Mouse (Mus musculus) liver, embryonic 16.5 days (tissue): ENCODE data around the gene Sppl3. TPM values are rescaled to one million over a fixed set of nuclear protein-coding genes. Genes with fewer than 3 reads are reported as not detected.

Experiments
- ATAC-seq: fragments of 200-750 bp; cut with Nextera tagmentation; 2 replicates; pipeline ENCODE4 v1.8.0; 2017; ENCODE audit warnings: low read depth, mild to moderate bottlenecking, moderate number of reproducible peaks, moderate library complexity
- H3K27ac ChIP-seq: fragments of 300-500 bp; sonication (generic); 2 replicates; pipeline ENCODE4 v1.5.1; 2014; ENCODE audit warnings: mild to moderate bottlenecking, low read length
- H3K27me3 ChIP-seq: fragments of 300-500 bp; sonication (generic); 2 replicates; pipeline ENCODE4 v1.6.1; 2014; ENCODE audit warnings: low read depth, low read length, mixed read lengths; ENCODE audit not compliant: control insufficient read depth, insufficient read depth
- H3K36me3 ChIP-seq: fragments of 300-500 bp; sonication (generic); 2 replicates; pipeline ENCODE4 v1.6.1; 2014; ENCODE audit warnings: mild to moderate bottlenecking; ENCODE audit not compliant: control insufficient read depth, insufficient read depth
- H3K4me1 ChIP-seq: fragments of 300-500 bp; sonication (generic); 2 replicates; pipeline ENCODE4 v1.6.1; 2014; ENCODE audit warnings: low read depth, low read length, mixed read lengths; ENCODE audit not compliant: control insufficient read depth
- H3K4me2 ChIP-seq: fragments of 300-500 bp; sonication (generic); 2 replicates; pipeline ENCODE4 v1.6.1; 2014; ENCODE audit warnings: low read depth, low read length, mixed read lengths
- H3K4me3 ChIP-seq: fragments of 300-500 bp; sonication (generic); 2 replicates; pipeline ENCODE4 v1.5.1; 2014; ENCODE audit warnings: low read depth, mild to moderate bottlenecking, low read length
- H3K9ac ChIP-seq: fragments of 300-500 bp; sonication (generic); 2 replicates; pipeline ENCODE4 v1.6.1; 2014; ENCODE audit warnings: low read depth, low read length
- H3K9me3 ChIP-seq: fragments of 300-500 bp; sonication (generic); replicated peaks from 2 replicates; pipeline ENCODE4 v1.6.1; 2016; ENCODE audit warnings: low read length; ENCODE audit not compliant: control insufficient read depth
- WGBS: fragments of 180-500 bp; shearing (Covaris S2); extraction: QIAGEN DNeasy Blood & Tissue Kit; methylation state at CpG from one replicate; pipeline ENCODE4 v1.1.7; 2014; ENCODE audit not compliant: insufficient replicate concordance; 5-methylcytosine and 5-hydroxymethylcytosine counted together
- polyA plus RNA-seq: library from polyadenylated mRNA; unstranded; fragments of >200 nt; fragmentation: Nextera tagmentation; extraction: Ambion mirVana; gene quantifications from 2 replicates; pipeline ENCODE4 v1.2.1, GENCODE M21; 2015

Gene Sppl3
- polyA plus RNA-seq, 1 experiment from 2014 or later = 3.2 TPM

- Histone ChIP-seq H3K4me1 (peaks cover 24% of the 10 kb centered on the region), H3K9ac (no peak overlapping the region), H3K27ac (no peak overlapping the region), H3K4me3 (no peak overlapping the region), H3K36me3 (no peaks in the 10 kb centered on the region), H3K9me3 (no peaks in the 10 kb centered on the region), H3K27me3 (no peaks in the 10 kb centered on the region), H3K4me2 (no peak overlapping the region)
- WGBS = 77% methylated on average over 5 of the region's 5 CpGs
- no peak for ATAC-seq
These were observed 3.2 kb upstream of the Sppl3 start for GRCm38 (mm10) chr5:115007768-115008167.

- WGBS = 35% methylated on average over 7 of the region's 7 CpGs
- H3K4me3 ChIP-seq = no peak overlapping the region
- H3K4me1 ChIP-seq = peaks cover 29% of the 10 kb centered on the region
- H3K36me3 ChIP-seq = no peaks in the 10 kb centered on the region
- no peaks in the 10 kb centered on the region for H3K9me3 ChIP-seq
- no peak overlapping the region for H3K9ac ChIP-seq
- H3K27me3 ChIP-seq = no peaks in the 10 kb centered on the region
- no peak overlapping the region for H3K27ac ChIP-seq
- H3K4me2 ChIP-seq = no peak overlapping the region
- no peak for ATAC-seq
These were observed 2.6 kb upstream of the Sppl3 start for GRCm38 (mm10) chr5:115008307-115008706.

- ATAC-seq = no peak
- no peak overlapping the region for H3K4me2 ChIP-seq
- no peaks in the 10 kb centered on the region for H3K9me3 ChIP-seq
- no peaks in the 10 kb centered on the region for H3K36me3 ChIP-seq
- peaks cover 35% of the 10 kb centered on the region for H3K4me1 ChIP-seq
- 74% methylated on average over 6 of the region's 6 CpGs for WGBS
- H3K4me3 ChIP-seq = no peak overlapping the region
- no peaks in the 10 kb centered on the region for H3K27me3 ChIP-seq
- no peak overlapping the region for H3K9ac ChIP-seq
- H3K27ac ChIP-seq = no peak overlapping the region
These were observed 1.8 kb upstream of the Sppl3 start for GRCm38 (mm10) chr5:115009143-115009542.

GRCm38 (mm10) chr5:115009961-115010360, 976 bp upstream of the Sppl3 start:
- Histone ChIP-seq H3K4me3 (no peak overlapping the region; the same call in 1 of the 2 replicates), H3K9ac (no peak overlapping the region)

GRCm38 (mm10) chr5:115011217-115011518, 231 bp downstream of the Sppl3 start:
- H3K4me3 ChIP-seq = peak overlapping the region; percentile 94
- no peak for ATAC-seq
- under 1% methylated on average over 35 of the region's 57 CpGs for WGBS
- H3K4me2 ChIP-seq = peak overlapping the region; percentile 79
- H3K4me1 ChIP-seq = peaks cover 52% of the 10 kb centered on the region
- no peaks in the 10 kb centered on the region for H3K27me3 ChIP-seq
- peak overlapping the region; percentile 92 for H3K27ac ChIP-seq
- no peaks in the 10 kb centered on the region for H3K36me3 ChIP-seq
- H3K9me3 ChIP-seq = no peaks in the 10 kb centered on the region
- peak overlapping the region; percentile 99 for H3K9ac ChIP-seq

More at GRCm38 (mm10) chr5:115009961-115010360, 976 bp upstream of the Sppl3 start:
- peak overlapping the region; percentile 96 for H3K4me2 ChIP-seq
- no peak for ATAC-seq
- no peak overlapping the region for H3K27ac ChIP-seq
- H3K9me3 ChIP-seq = no peaks in the 10 kb centered on the region
- 15% methylated on average over 3 of the region's 3 CpGs for WGBS
- H3K36me3 ChIP-seq = no peaks in the 10 kb centered on the region
- H3K27me3 ChIP-seq = no peaks in the 10 kb centered on the region
- H3K4me1 ChIP-seq = peaks cover 43% of the 10 kb centered on the region

GRCm38 (mm10) chr5:115011519-115012261, 753 bp downstream of the Sppl3 start:
- peak overlapping the region; percentile 79 for H3K4me2 ChIP-seq
- H3K4me3 ChIP-seq = peak overlapping the region; percentile 94
- peak; percentile 28 for ATAC-seq
- H3K27ac ChIP-seq = peak overlapping the region; percentile 92
- H3K9ac ChIP-seq = peak overlapping the region; percentile 99
- WGBS = under 1% methylated on average over 59 of the region's 63 CpGs
- no peaks in the 10 kb centered on the region for H3K9me3 ChIP-seq
- no peaks in the 10 kb centered on the region for H3K36me3 ChIP-seq
- H3K4me1 ChIP-seq = peaks cover 54% of the 10 kb centered on the region
- H3K27me3 ChIP-seq = no peaks in the 10 kb centered on the region

GRCm38 (mm10) chr5:115013436-115013835, 2.5 kb downstream of the Sppl3 start:
- Histone ChIP-seq H3K36me3 (no peaks in the 10 kb centered on the region), H3K27ac (peak overlapping the region; percentile 56), H3K9me3 (no peaks in the 10 kb centered on the region), H3K4me1 (peaks cover 64% of the 10 kb centered on the region), H3K9ac (peak overlapping the region; percentile 99), H3K27me3 (no peaks in the 10 kb centered on the region), H3K4me2 (peak overlapping the region; percentile 79), H3K4me3 (peak overlapping the region; percentile 94)
- ATAC-seq = no peak
- 55% methylated on average over 3 of the region's 3 CpGs for WGBS

- no peak; the same call in 1 of the 2 replicates for ATAC-seq
- 4% methylated on average over 1 of the region's 1 CpGs for WGBS
- Histone ChIP-seq H3K4me2 (no peak overlapping the region), H3K27ac (peak overlapping the region; percentile 62), H3K27me3 (no peaks in the 10 kb centered on the region), H3K36me3 (no peaks in the 10 kb centered on the region), H3K9ac (no peak overlapping the region), H3K4me1 (peaks cover 67% of the 10 kb centered on the region), H3K4me3 (no peak overlapping the region), H3K9me3 (no peaks in the 10 kb centered on the region)
These were observed 3.6 kb downstream of the Sppl3 start for GRCm38 (mm10) chr5:115014570-115014969.

GRCm38 (mm10) chr5:115015121-115015520, 4.2 kb downstream of the Sppl3 start:
- Histone ChIP-seq H3K9ac (no peak overlapping the region), H3K27ac (peak overlapping the region; percentile 56), H3K36me3 (no peaks in the 10 kb centered on the region), H3K4me3 (0 out of 2 replicates have a peak overlapping the region, but pooled peaks have one; percentile 11), H3K9me3 (no peaks in the 10 kb centered on the region), H3K27me3 (no peaks in the 10 kb centered on the region), H3K4me2 (peak overlapping the region; percentile 31; the same call in 1 of the 2 replicates), H3K4me1 (peaks cover 63% of the 10 kb centered on the region)
- WGBS = 33% methylated on average over 4 of the region's 4 CpGs
- no peak for ATAC-seq
